Mouse (Mus musculus): ENCODE measurements around the gene Ggt6.

Gene Ggt6

GRCm38 (mm10) chr11:72477182-72477581, 41.9 kb downstream of the Ggt6 start:
- no peak for DNase-seq

GRCm38 (mm10) chr11:72477653-72478052, 42.3 kb downstream of the Ggt6 start:
- no peak for DNase-seq

GRCm38 (mm10) chr11:72478228-72478627, 42.9 kb downstream of the Ggt6 start:
- no peak for DNase-seq

GRCm38 (mm10) chr11:72479499-72479898, 44.2 kb downstream of the Ggt6 start:
- no peak for DNase-seq

- no peak for DNase-seq
These were observed 46.0 kb downstream of the Ggt6 start for GRCm38 (mm10) chr11:72481313-72481712.

- DNase-seq, result no peak
These were observed 46.6 kb downstream of the Ggt6 start for GRCm38 (mm10) chr11:72481952-72482351.

- no peak for DNase-seq
These were observed 49.2 kb downstream of the Ggt6 start for GRCm38 (mm10) chr11:72484549-72484948.

- no peak for DNase-seq
These were observed 49.8 kb downstream of the Ggt6 start for GRCm38 (mm10) chr11:72485157-72485556.

GRCm38 (mm10) chr11:72485960-72486359, 50.6 kb downstream of the Ggt6 start:
- DNase-seq, result peak in 1 of 2 experiments; percentile 23

- no peak for DNase-seq
These were observed 51.8 kb downstream of the Ggt6 start for GRCm38 (mm10) chr11:72487171-72487570.

- DNase-seq, result no peak
These were observed 52.4 kb downstream of the Ggt6 start for GRCm38 (mm10) chr11:72487739-72488138.

Data from cerebellum, postnatal 36 days (tissue).